Mouse (Mus musculus) cerebellum, adult 2 months (tissue): ENCODE measurements around the gene Btla. TPM values are rescaled to one million over a fixed set of nuclear protein-coding genes. Genes with fewer than 3 reads are reported as not detected.
A peak's percentile ranks its signal among the peaks of the same experiment; 100 is the strongest.

Experiments
- DNase-seq, 2 experiments: peaks; one replicate each; pipeline ENCODE4 v3.0.0; 2021
- H3K27ac ChIP-seq: fragments of 200-500 bp; 2 replicates; pipeline ENCODE4 v1.5.1; 2012; ENCODE audit warnings: low read length, control low read depth, inconsistent platforms; ENCODE audit not compliant: insufficient read depth
- H3K27me3 ChIP-seq: fragments of 200-500 bp; 2 replicates; pipeline ENCODE4 v1.6.1; 2012; ENCODE audit warnings: inconsistent platforms, mild to moderate bottlenecking, low read length, moderate library complexity; ENCODE audit not compliant: control insufficient read depth, insufficient read depth
- H3K4me1 ChIP-seq: fragments of 200-500 bp; 2 replicates; pipeline ENCODE4 v1.6.1; 2011; ENCODE audit warnings: low read length; ENCODE audit not compliant: control insufficient read depth, insufficient read depth
- H3K4me3 ChIP-seq: fragments of 200-500 bp; replicated peaks from 2 replicates; pipeline ENCODE3; 2011; ENCODE audit warnings: mild to moderate bottlenecking, low read depth, low read length, control low read depth; ENCODE audit not compliant: insufficient read depth
- CTCF ChIP-seq: fragments of 200-500 bp; IDR thresholded peaks from 2 replicates; pipeline ENCODE4 v1.5.1; 2011; ENCODE audit warnings: low read depth, mild to moderate bottlenecking, control low read depth, low read length, moderate library complexity, borderline replicate concordance; ENCODE audit not compliant: insufficient read depth
- POLR2A ChIP-seq: fragments of 200-500 bp; IDR thresholded peaks from 2 replicates; pipeline ENCODE4 v1.6.1; 2011; ENCODE audit warnings: low read length, control low read depth, borderline replicate concordance; ENCODE audit not compliant: insufficient read depth
- WGBS: fragments of 180-500 bp; shearing (Covaris S2); methylation state at CpG from one replicate; pipeline ENCODE4 v1.1.7; 2018; 5-methylcytosine and 5-hydroxymethylcytosine counted together
- polyA plus RNA-seq: library from polyadenylated mRNA; depleted of rRNA; stranded (reverse); fragments of >200 nt; gene quantifications from 2 replicates; pipeline ENCODE4 v1.2.3, GENCODE M21; 2012; rRNA removed

Btla gene
- polyA plus RNA-seq, 1 experiment, result 0.47 TPM

- no peaks in the 10 kb centered on the region for H3K27me3 ChIP-seq
- no peaks in the 10 kb centered on the region for H3K4me1 ChIP-seq
- H3K4me3 ChIP-seq, result no peak overlapping the region
- H3K27ac ChIP-seq, result no peak overlapping the region
- no peak for DNase-seq
- TF ChIP-seq CTCF (no peak), POLR2A (no peak)
Measured at GRCm38 (mm10) chr16:45262051-45262450, 37.9 kb downstream of the Btla start.

DNA sequence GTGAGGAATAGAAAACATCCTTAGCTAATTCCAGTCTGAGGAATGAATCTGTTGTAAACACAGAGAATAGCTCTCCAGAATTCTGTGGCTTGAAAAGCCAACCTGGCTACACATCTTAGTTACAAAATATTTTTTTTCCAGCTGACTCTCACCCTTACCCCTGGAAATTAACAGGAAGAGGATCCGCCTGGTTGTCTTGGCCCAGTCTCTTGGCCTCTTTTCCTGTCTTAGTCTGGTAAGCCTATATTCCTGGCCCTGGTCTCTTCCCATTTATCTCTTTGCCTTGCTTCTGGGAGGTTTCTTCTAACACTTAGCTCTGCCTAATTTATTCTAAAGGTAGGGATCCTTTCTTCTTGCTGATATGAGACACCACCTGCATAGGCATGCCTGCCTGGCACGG, 45.8 kb downstream of the Btla start:
- Histone ChIP-seq H3K27ac (no peak overlapping the region), H3K4me1 (no peaks in the 10 kb centered on the region), H3K4me3 (no peak overlapping the region), H3K27me3 (no peaks in the 10 kb centered on the region)
- no peak for DNase-seq
- no peak for TF ChIP-seq POLR2A
- no peak for TF ChIP-seq CTCF
- WGBS, result 81% methylated on average over 2 of the region's 2 CpGs

- DNase-seq, result no peak
- 80% methylated on average over 1 of the region's 1 CpGs for WGBS
- H3K27me3 ChIP-seq, result no peaks in the 10 kb centered on the region
- no peak overlapping the region for H3K4me3 ChIP-seq
- TF ChIP-seq POLR2A (no peak), CTCF (0 out of 2 replicates have a peak, but pooled peaks have one; percentile 4)
- no peak overlapping the region for H3K27ac ChIP-seq
- no peaks in the 10 kb centered on the region for H3K4me1 ChIP-seq
Measured at GRCm38 (mm10) chr16:45283093-45283492, 59.0 kb downstream of the Btla start.

DNA sequence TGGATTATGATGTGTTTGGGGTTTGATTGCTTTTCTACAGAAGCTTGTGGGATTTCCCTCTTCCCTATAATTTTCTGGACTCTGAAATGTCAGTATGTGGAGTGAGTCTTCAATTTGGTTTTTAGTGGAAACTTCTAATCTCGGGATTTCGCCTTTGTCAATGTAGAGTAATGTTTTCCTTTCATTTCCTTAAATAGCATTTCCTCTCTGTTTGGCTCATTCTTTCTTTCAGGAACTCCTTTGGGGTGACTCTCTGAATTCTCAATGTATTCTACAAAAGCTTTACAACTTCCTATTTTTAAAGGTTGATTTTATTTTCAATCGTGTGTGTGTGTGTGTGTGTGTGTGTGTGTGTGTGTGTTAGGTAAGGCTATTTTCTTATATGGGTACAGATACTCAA, 73.7 kb downstream of the Btla start:
- H3K4me3 ChIP-seq, result no peak overlapping the region
- H3K27me3 ChIP-seq, result no peaks in the 10 kb centered on the region
- H3K27ac ChIP-seq, result no peak overlapping the region
- TF ChIP-seq POLR2A (no peak), CTCF (no peak)
- no peak for DNase-seq
- H3K4me1 ChIP-seq, result no peaks in the 10 kb centered on the region
- 82% methylated on average over 3 of the region's 3 CpGs for WGBS

Other genes with a start within 250 kb of the Btla start
- gene Ccdc80, start 130.9 kb upstream of the Btla start, polyA plus RNA-seq, result 3.2 and 3.8 TPM in 2 replicates
- gene Slc35a5, start 65.6 kb upstream of the Btla start, polyA plus RNA-seq, result 40.0 and 40.8 TPM in 2 replicates
- 52.1 and 54.8 TPM in 2 replicates for gene Atg3, start 65.5 kb upstream of the Btla start, polyA plus RNA-seq
- 68.1 and 69.7 TPM in 2 replicates for gene Cd200, start 184.7 kb downstream of the Btla start, polyA plus RNA-seq